Mouse (Mus musculus): Measurements from ENCODE around the gene Cdc37l1. TPM values are rescaled to one million over a fixed set of nuclear protein-coding genes. Genes with fewer than 3 reads are reported as not detected.

Cdc37l1 gene
- polyA plus RNA-seq, 1 experiment from 2014 or later: 46.7 TPM

DNA sequence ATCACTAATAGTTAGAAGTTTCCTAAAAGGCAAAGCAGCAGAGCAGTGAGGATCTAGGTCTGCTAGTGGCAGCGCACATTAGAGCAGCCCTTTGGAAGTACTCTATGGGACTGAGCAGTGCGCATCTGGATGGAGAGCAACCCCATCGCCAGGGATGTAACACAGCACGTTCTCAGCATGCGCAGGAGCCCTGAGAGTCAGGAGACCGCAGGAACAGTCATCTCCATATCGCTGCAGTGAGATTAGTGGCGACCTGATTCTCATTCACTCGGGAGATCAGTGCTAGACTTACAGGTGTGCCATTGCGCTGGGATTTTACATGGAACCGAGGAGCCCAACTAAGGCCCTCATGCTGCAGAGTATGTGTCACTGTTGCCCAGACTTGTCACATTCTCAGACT is 18.9 kb downstream of the Cdc37l1 start:
- no peak for ATAC-seq (ENCODE audit: low FRiP score)
- 95% methylated on average over 11 of the region's 11 CpGs for WGBS
- H3K27ac ChIP-seq (replicated peaks): no peak overlapping the region

DNA sequence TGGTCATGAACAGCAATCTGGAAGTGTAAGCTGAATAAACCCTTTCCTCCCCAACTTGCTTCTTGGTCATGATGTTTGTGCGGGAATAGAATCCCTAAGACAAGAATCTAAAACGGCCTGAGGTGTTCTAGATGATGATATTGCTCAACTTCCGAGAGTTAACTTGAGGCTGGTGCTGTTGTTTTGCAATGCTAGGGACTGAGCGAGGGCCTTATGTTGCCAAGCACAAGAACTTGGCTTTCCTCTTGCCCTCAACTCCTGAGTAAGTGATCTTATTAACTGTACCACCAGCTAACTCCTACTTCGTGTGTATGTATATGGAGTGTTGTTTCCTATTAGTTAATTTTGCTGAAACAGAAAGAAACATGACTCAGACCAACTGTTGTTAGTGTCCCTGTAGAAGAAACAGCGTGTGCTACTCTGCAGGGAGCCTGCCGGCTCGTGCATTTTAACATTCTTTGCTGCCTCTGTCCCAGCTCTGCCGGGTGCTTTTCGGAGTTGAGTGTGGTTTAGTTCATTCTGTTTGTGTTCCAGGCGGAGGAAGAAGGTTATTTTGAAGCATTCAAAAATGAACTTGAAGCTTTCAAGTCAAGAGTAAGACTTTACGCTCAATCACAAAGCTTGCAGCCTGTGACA is 21.3 kb downstream of the Cdc37l1 start:
- Histone ChIP-seq H3K4me2 (no peak overlapping the region), H3K4me1 (no peaks in the 10 kb centered on the region), H3K9me3 (replicated peaks) (no peaks in the 10 kb centered on the region), H3K27me3 (replicated peaks) (no peaks in the 10 kb centered on the region), H3K4me3 (replicated peaks) (no peak overlapping the region), H3K27ac (replicated peaks) (no peak overlapping the region), H3K36me3 (peaks cover 48% of the 10 kb centered on the region), H3K9ac (replicated peaks) (no peak overlapping the region)
- 87% methylated on average over 12 of the region's 12 CpGs for WGBS
- ATAC-seq (ENCODE audit: low FRiP score): no peak

More for the DNA sequence above, 18.9 kb downstream of the Cdc37l1 start:
- H3K4me1 ChIP-seq: no peaks in the 10 kb centered on the region
- peaks cover 37% of the 10 kb centered on the region for H3K36me3 ChIP-seq
- no peak overlapping the region for H3K4me2 ChIP-seq
- no peak overlapping the region for H3K4me3 ChIP-seq (replicated peaks)
- H3K9me3 ChIP-seq (replicated peaks): no peaks in the 10 kb centered on the region
- H3K27me3 ChIP-seq (replicated peaks): no peaks in the 10 kb centered on the region
- no peak overlapping the region for H3K9ac ChIP-seq (replicated peaks)

- Histone ChIP-seq H3K36me3 (peaks cover 52% of the 10 kb centered on the region), H3K9me3 (replicated peaks) (no peaks in the 10 kb centered on the region), H3K4me3 (replicated peaks) (no peak overlapping the region), H3K27me3 (replicated peaks) (no peaks in the 10 kb centered on the region), H3K4me1 (no peaks in the 10 kb centered on the region), H3K27ac (replicated peaks) (no peak overlapping the region), H3K9ac (replicated peaks) (no peak overlapping the region), H3K4me2 (no peak overlapping the region)
- no peak for ATAC-seq (ENCODE audit: low FRiP score)
- WGBS: 70% methylated on average over 5 of the region's 5 CpGs
Measured at GRCm38 (mm10) chr19:29014466-29015055, 24.4 kb downstream of the Cdc37l1 start.

GRCm38 (mm10) chr19:29015410-29016203 is 25.5 kb downstream of the Cdc37l1 start:
- no peak for ATAC-seq (ENCODE audit: low FRiP score)
- H3K9ac ChIP-seq (replicated peaks): no peak overlapping the region
- no peak overlapping the region for H3K27ac ChIP-seq (replicated peaks)
- H3K4me2 ChIP-seq: no peak overlapping the region
- H3K27me3 ChIP-seq (replicated peaks): no peaks in the 10 kb centered on the region
- H3K4me1 ChIP-seq: no peaks in the 10 kb centered on the region
- WGBS: 81% methylated on average over 8 of the region's 8 CpGs
- peaks cover 60% of the 10 kb centered on the region for H3K36me3 ChIP-seq
- no peaks in the 10 kb centered on the region for H3K9me3 ChIP-seq (replicated peaks)
- no peak overlapping the region for H3K4me3 ChIP-seq (replicated peaks)

- no peak for ATAC-seq (ENCODE audit: low FRiP score)
- Histone ChIP-seq H3K27ac (replicated peaks) (no peak overlapping the region), H3K36me3 (peaks cover 60% of the 10 kb centered on the region), H3K4me3 (replicated peaks) (no peak overlapping the region), H3K9me3 (replicated peaks) (no peaks in the 10 kb centered on the region), H3K27me3 (replicated peaks) (no peaks in the 10 kb centered on the region), H3K9ac (replicated peaks) (no peak overlapping the region), H3K4me2 (no peak overlapping the region), H3K4me1 (no peaks in the 10 kb centered on the region)
- WGBS: 91% methylated on average over 5 of the region's 5 CpGs
Measured at GRCm38 (mm10) chr19:29016204-29016765, 26.1 kb downstream of the Cdc37l1 start.

- H3K4me3 ChIP-seq (replicated peaks): no peak overlapping the region
- no peaks in the 10 kb centered on the region for H3K9me3 ChIP-seq (replicated peaks)
- H3K36me3 ChIP-seq: peaks cover 60% of the 10 kb centered on the region
- H3K4me1 ChIP-seq: no peaks in the 10 kb centered on the region
- 77% methylated on average over 5 of the region's 5 CpGs for WGBS
- no peak for ATAC-seq (ENCODE audit: low FRiP score)
- H3K27ac ChIP-seq (replicated peaks): no peak overlapping the region
- H3K27me3 ChIP-seq (replicated peaks): no peaks in the 10 kb centered on the region
- H3K9ac ChIP-seq (replicated peaks): no peak overlapping the region
- no peak overlapping the region for H3K4me2 ChIP-seq
Measured at GRCm38 (mm10) chr19:29016786-29017185, 26.6 kb downstream of the Cdc37l1 start.

DNA sequence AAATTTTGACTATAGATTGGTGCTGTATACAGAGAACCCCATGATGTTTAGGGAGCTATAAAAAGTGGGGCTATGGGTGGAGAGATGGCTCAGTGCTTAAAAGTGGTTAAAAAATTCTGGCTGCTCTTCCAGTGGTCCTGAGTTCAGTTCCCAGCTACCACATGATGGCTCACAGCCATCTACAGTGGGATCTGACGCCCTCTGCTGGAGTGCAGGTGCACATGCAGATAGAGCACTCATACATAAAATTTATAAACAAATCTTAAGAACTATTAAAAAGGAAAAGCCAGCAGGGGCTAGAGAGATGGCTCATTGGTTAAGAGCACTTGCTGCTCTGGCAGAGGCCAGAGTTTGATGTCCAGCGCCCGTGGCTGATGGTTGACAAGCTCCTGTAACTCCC is 29.5 kb downstream of the Cdc37l1 start:
- peaks cover 54% of the 10 kb centered on the region for H3K36me3 ChIP-seq
- no peak overlapping the region for H3K4me2 ChIP-seq
- no peaks in the 10 kb centered on the region for H3K27me3 ChIP-seq (replicated peaks)
- ATAC-seq (ENCODE audit: low FRiP score): no peak
- WGBS: 89% methylated on average over 3 of the region's 3 CpGs
- H3K4me3 ChIP-seq (replicated peaks): no peak overlapping the region
- no peaks in the 10 kb centered on the region for H3K9me3 ChIP-seq (replicated peaks)
- no peak overlapping the region for H3K9ac ChIP-seq (replicated peaks)
- H3K4me1 ChIP-seq: peaks cover 3% of the 10 kb centered on the region
- H3K27ac ChIP-seq (replicated peaks): no peak overlapping the region

DNA sequence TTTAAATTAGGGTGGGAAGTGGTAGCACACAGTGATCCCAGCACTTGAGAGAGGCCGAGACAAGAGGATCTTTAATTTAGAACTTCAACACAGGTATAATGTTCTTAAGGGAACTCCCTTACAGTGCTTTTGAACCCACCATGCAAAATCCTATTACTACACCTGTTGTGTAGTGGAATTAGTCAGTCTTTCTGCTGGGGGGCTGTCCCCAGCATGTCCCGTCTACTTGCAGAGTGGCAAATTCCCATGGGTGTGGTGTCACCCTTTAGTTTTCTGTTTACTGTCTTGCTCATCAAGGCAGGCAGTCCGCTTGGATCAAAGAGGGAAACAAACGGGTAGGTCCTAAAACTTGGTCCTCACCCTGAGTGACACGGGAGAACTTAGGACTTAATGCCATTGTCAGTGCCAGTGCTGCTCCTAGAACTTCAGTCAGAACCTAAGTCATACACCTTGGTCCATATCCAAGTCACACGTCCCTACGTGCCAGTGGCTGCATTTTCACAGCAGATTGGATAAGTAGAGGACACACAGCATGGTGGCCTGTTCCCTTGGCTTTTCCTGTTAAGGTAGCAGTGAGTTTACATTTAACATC is 31.7 kb downstream of the Cdc37l1 start:
- ATAC-seq (ENCODE audit: low FRiP score): no peak
- no peak overlapping the region for H3K4me2 ChIP-seq
- 92% methylated on average over 7 of the region's 7 CpGs for WGBS
- no peak overlapping the region for H3K27ac ChIP-seq (replicated peaks)
- H3K4me3 ChIP-seq (replicated peaks): no peak overlapping the region
- no peaks in the 10 kb centered on the region for H3K9me3 ChIP-seq (replicated peaks)
- peaks cover 65% of the 10 kb centered on the region for H3K36me3 ChIP-seq
- no peaks in the 10 kb centered on the region for H3K27me3 ChIP-seq (replicated peaks)
- H3K9ac ChIP-seq (replicated peaks): no peak overlapping the region
- H3K4me1 ChIP-seq: peaks cover 5% of the 10 kb centered on the region

GRCm38 (mm10) chr19:29024391-29024947 is 34.3 kb downstream of the Cdc37l1 start:
- no peak overlapping the region; the same call in 1 of the 2 replicates for H3K27ac ChIP-seq (replicated peaks)
- H3K36me3 ChIP-seq: peaks cover 47% of the 10 kb centered on the region
- no peaks in the 10 kb centered on the region for H3K9me3 ChIP-seq (replicated peaks)
- 0 out of 2 replicates have a peak, but pooled peaks have one; percentile 38 for ATAC-seq (ENCODE audit: low FRiP score)
- H3K9ac ChIP-seq (replicated peaks): no peak overlapping the region
- no peak overlapping the region for H3K4me2 ChIP-seq
- H3K27me3 ChIP-seq (replicated peaks): no peaks in the 10 kb centered on the region
- WGBS: 62% methylated on average over 11 of the region's 11 CpGs
- no peak overlapping the region for H3K4me3 ChIP-seq (replicated peaks)
- peaks cover 5% of the 10 kb centered on the region for H3K4me1 ChIP-seq

DNA sequence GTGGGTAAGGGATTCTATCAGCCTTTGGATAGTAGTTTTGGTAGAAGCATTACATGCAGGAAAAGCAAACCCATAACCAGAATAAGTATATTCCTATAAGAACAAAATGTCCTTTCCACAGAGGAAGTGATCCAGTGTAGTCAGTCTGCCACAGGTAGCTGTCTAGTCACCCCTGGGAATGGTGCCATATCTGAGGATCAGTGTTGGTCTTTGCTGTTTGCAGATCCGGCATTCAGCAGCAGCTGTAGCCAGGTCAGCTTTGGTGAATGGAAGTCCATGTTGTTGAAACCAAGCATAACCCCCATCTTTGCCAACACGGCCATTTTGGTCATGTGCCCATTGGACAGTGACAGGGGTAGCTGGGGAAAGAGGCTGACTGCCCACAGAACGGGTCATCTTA is 41.6 kb downstream of the Cdc37l1 start:
- Histone ChIP-seq H3K36me3 (peaks cover 16% of the 10 kb centered on the region), H3K4me2 (no peak overlapping the region), H3K9me3 (replicated peaks) (no peaks in the 10 kb centered on the region), H3K4me3 (replicated peaks) (no peak overlapping the region), H3K4me1 (no peaks in the 10 kb centered on the region), H3K27me3 (replicated peaks) (no peaks in the 10 kb centered on the region), H3K27ac (replicated peaks) (no peak overlapping the region), H3K9ac (replicated peaks) (no peak overlapping the region)
- 94% methylated on average over 3 of the region's 3 CpGs for WGBS
- ATAC-seq (ENCODE audit: low FRiP score): no peak

DNA sequence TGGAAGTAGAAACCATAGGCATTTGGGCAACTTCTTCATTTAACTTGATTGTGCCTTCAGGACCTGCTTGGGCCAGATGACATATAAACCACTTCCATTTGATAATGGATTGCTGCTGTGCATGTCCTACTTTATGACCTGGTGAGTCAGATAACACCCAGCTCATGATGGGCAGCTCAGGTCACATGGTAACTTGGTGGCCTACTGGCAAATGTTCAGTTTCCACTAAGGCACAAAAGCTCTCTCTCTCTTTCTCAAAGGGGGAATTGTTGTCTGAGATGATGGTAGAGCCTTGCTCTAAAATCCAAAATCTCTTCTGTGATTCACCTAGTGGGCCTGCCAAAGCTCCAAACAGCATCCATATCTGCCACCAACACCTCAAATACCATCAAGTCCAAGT is 42.5 kb downstream of the Cdc37l1 start:
- Histone ChIP-seq H3K4me3 (replicated peaks) (no peak overlapping the region), H3K27ac (replicated peaks) (no peak overlapping the region), H3K4me1 (no peaks in the 10 kb centered on the region), H3K9ac (replicated peaks) (no peak overlapping the region), H3K36me3 (peaks cover 16% of the 10 kb centered on the region), H3K4me2 (no peak overlapping the region), H3K9me3 (replicated peaks) (no peaks in the 10 kb centered on the region), H3K27me3 (replicated peaks) (no peaks in the 10 kb centered on the region)
- ATAC-seq (ENCODE audit: low FRiP score): no peak
